Mouse (Mus musculus): ENCODE results near the gene Vat1l.

GRCm38 (mm10) chr8:114346045-114346444 lies 140.6 kb downstream of the Vat1l start:
- no peak for TF ChIP-seq POLR2A (IDR thresholded peaks at IDR 0.05; ENCODE audit: low read depth, low read length)
- no peak for TF ChIP-seq CTCF (IDR thresholded peaks at IDR 0.05; ENCODE audit: extremely low read depth, insufficient read length, insufficient replicate concordance, low read depth, low read length)

Data from small intestine, adult 2 months (tissue).